Mouse (Mus musculus): ENCODE results near the gene Pak2. TPM values are rescaled to one million over a fixed set of nuclear protein-coding genes. Genes with fewer than 3 reads are reported as not detected.

Gene Pak2
- 10 to 100 TPM; 29.2 to 29.7 TPM for total RNA-seq (2021)
- long read RNA-seq, experiment 1, full-length matches to known transcripts: 9 of 15 reads
- long read RNA-seq, experiment 1, partial matches to known transcripts: 4 of 15 reads
- long read RNA-seq, experiment 1, other reads (novel, unspliced or antisense): 2 of 15 reads
- long read RNA-seq, experiment 2, full-length matches to known transcripts: 17 of 27 reads
- long read RNA-seq, experiment 2, partial matches to known transcripts: 7 of 27 reads
- long read RNA-seq, experiment 2, other reads (novel, unspliced or antisense): 3 of 27 reads

DNA sequence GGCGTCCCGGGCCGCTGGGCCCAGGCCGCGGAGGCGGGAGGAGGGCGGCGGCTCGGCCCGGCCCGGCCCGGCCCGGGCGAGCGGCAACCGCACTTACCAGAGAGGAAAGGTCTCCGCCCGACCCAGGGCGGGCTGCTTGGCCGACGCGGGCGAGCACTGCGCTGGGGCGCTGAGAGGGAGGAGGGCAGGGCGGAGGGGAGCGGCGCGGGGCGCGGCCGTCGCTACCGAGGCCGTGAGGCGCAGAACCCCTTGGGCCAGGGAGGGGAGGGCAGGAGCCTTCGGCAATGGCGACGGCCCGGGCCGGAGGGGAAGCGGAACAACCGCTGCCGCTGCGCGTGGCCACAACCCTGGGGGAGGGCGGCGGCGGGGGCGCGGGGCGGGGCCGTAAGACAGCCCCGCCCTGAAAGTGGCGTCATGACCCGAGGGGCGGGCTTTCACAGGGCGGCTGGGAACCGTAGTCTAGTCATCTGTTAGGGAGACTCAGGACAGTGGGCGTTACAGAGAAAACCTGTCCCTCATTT is at the start of gene Pak2:
Gene Pak2 (minus strand): TSS at position 352 of the 521 bp plus-strand sequence.
- Histone ChIP-seq H3K27ac (peak within 1 kb of the TSS; percentile 90), H3K4me3 (peak within 1 kb of the TSS; percentile 70)
- no peak for TF ChIP-seq CTCF (conservative IDR thresholded peaks at IDR 0.05)
- peak; percentile 79 to 86 for DNase-seq (ENCODE audit: low spot score in 2 of 2)

- no peak for TF ChIP-seq CTCF (conservative IDR thresholded peaks at IDR 0.05)
- no peak overlapping the region for H3K4me3 ChIP-seq
- H3K27ac ChIP-seq: no peak overlapping the region
- DNase-seq (ENCODE audit: low spot score in 2 of 2): no peak
Measured at GRCm38 (mm10) chr16:32127046-32127445, 47.9 kb upstream of the Pak2 start.

GRCm38 (mm10) chr16:32125364-32125763 is 46.2 kb upstream of the Pak2 start:
- no peak for DNase-seq (ENCODE audit: low spot score in 2 of 2)
- Histone ChIP-seq H3K4me3 (no peak overlapping the region), H3K27ac (no peak overlapping the region)
- TF ChIP-seq CTCF (conservative IDR thresholded peaks at IDR 0.05): no peak

- TF ChIP-seq CTCF (conservative IDR thresholded peaks at IDR 0.05): no peak
- H3K27ac ChIP-seq: no peak overlapping the region
- no peak overlapping the region for H3K4me3 ChIP-seq
- no peak for DNase-seq (ENCODE audit: low spot score in 2 of 2)
Measured at GRCm38 (mm10) chr16:32124444-32125335, 45.5 kb upstream of the Pak2 start.

DNA sequence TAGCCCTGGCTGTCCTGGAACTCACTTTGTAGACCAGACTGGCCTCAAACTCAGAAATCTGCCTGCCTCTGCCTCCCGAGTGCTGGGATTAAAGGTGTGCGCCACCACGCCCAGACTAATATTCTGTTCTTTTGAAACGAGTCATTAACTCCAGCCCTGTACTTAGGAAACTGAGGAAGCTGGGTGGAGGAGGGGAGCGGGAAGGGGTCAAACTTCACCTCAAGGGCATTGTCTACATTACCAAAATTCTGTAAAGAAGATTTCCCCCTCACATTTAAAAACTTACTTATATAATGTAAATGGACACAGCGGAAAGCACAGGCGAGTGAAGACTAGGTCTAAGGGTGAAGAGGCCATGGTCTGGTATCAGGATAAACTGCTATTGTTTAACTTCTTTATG is 44.9 kb upstream of the Pak2 start:
- H3K4me3 ChIP-seq: no peak overlapping the region
- no peak overlapping the region for H3K27ac ChIP-seq
- DNase-seq (ENCODE audit: low spot score in 2 of 2): no peak
- no peak for TF ChIP-seq CTCF (conservative IDR thresholded peaks at IDR 0.05)

DNA sequence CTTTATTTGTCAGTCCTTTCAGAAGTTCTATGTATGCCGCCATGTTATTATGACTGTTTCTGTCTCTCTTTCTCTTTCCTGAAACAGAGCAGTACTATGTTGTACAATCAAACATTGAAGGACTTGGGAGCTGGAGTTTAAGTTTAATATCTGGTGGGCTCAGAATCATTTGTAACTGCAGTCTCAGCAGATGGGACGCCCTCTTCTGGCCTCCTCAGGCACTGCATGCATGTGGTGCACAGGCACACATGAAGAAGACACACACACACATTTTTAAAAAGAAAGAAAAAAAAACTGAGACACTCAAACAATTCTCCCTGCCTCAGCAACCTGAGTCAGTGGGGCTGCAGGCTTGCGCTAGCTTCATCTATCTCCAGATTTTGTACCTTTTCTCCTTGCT is 41.3 kb upstream of the Pak2 start:
- H3K4me3 ChIP-seq: no peak overlapping the region
- no peak overlapping the region for H3K27ac ChIP-seq
- no peak for DNase-seq (ENCODE audit: low spot score in 2 of 2)
- peak; percentile 49 for TF ChIP-seq CTCF (conservative IDR thresholded peaks at IDR 0.05)

- TF ChIP-seq CTCF (conservative IDR thresholded peaks at IDR 0.05): no peak
- no peak for DNase-seq (ENCODE audit: low spot score in 2 of 2)
- H3K27ac ChIP-seq: no peak overlapping the region
- H3K4me3 ChIP-seq: no peak overlapping the region
Measured at GRCm38 (mm10) chr16:32116186-32116585, 37.0 kb upstream of the Pak2 start.

- H3K27ac ChIP-seq: no peak overlapping the region
- no peak overlapping the region for H3K4me3 ChIP-seq
- TF ChIP-seq CTCF (conservative IDR thresholded peaks at IDR 0.05): no peak
- DNase-seq (ENCODE audit: low spot score in 2 of 2): no peak
Measured at GRCm38 (mm10) chr16:32115781-32116180, 36.6 kb upstream of the Pak2 start.

DNA sequence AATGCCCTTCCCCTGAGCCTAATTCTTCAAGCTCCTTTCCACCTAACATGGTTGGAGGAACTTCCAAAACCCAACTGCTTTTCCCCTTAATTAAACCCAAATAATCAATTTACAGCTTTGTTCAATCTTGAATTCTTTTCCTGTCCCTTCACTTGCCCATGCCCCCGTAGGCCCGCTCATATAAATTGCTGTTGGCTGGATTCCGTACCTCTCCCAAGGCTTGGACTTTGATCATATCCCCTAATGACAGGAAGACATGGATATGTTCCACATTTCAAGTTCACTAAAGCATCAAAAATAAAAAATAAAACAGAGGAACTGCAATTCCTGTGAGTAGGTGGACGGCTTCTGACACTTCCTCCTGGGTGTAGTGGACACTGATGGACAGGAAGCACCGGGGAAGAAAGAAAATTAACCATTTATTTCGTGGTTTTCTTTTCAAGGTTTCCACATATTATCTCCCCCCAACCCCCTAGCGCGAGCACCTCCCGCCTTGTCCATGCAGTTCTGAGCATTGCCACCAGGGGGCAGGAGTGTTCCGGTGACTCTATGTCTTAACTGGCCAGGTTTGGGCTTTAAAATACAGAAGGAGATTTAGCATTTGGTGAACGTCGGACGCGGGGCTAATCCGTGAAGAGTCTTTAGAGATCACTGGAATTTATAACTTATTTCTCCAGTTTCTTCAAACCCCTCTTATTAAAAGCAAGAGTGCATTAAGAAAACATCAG is 36.0 kb upstream of the Pak2 start:
- peak; percentile 99 for TF ChIP-seq CTCF (conservative IDR thresholded peaks at IDR 0.05)
- peak overlapping the region; percentile 33; the same call in 1 of the 2 replicates for H3K27ac ChIP-seq
- DNase-seq (ENCODE audit: low spot score in 2 of 2): peak; percentile 60 to 91
- H3K4me3 ChIP-seq: peak overlapping the region; percentile 20; the same call in 1 of the 2 replicates

DNA sequence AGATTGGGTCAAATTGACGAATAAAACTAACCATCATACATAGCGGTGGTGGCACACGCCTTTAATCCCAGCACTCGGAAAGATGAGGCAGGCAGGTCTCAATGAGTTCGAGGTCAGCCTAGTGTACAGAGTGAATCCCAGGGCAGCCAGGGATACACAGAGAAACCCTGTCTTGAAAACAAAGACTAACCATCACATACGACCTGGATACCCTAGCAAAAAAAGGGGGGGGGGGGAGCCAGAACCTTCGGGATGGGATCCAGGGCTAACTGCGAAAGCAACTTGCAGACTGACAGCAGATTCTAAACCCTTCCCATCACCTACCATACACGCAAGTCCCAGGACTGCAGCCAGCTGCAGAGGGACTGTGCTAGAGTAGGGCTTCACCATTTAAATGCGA is 35.3 kb upstream of the Pak2 start:
- TF ChIP-seq CTCF (conservative IDR thresholded peaks at IDR 0.05): no peak
- Histone ChIP-seq H3K27ac (peak overlapping the region; percentile 33; the same call in 1 of the 2 replicates), H3K4me3 (no peak overlapping the region)
- no peak for DNase-seq (ENCODE audit: low spot score in 2 of 2)

DNA sequence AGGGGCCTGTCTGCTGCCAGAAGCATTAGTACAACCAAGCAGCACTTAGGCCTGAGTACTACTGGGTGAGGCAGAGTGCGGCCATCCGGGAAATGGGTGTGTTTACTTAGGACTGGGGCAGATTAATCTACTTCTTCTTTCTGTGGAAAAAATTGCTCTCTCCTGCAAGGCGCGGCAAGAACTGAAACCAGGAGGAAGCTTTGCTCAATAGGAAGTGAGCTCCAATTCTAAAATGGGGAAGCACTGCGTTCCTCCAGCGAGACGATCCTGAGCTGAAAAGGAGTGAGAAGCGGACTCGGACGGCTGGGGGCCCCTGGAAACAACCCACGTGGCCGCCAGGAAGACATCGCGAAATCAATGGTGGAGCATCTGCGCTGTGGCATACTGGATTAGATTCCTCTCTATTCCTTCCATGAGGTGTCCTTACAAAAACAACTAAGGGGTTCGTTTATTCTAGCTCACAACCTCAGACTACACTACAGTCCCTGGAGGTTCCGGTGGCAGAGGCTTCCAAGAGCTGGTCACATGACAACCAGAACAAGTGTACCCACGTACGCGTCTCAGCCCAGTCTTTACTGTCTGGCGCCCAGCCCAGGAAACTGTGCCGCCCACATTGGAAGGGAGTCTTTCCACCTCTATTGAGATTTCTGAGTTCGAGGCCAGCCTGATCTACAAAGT is 34.5 kb upstream of the Pak2 start:
- Histone ChIP-seq H3K4me3 (peak overlapping the region; percentile 24; the same call in 1 of the 2 replicates), H3K27ac (peak overlapping the region; percentile 48; the same call in 1 of the 2 replicates)
- peak; percentile 34 to 37 for DNase-seq (ENCODE audit: low spot score in 2 of 2)
- no peak for TF ChIP-seq CTCF (conservative IDR thresholded peaks at IDR 0.05)

All from layer of hippocampus, adult 2 months (tissue).